Mouse (Mus musculus): ENCODE measurements around the gene Bcl10. TPM values are rescaled to one million over a fixed set of nuclear protein-coding genes. Genes with fewer than 3 reads are reported as not detected.

Gene Bcl10
- total RNA-seq, 2 experiments from 2014 or later, result 18.1 to 20.4 TPM

Other genes with a start within 250 kb of the Bcl10 start
- gene Ddah1, start 164.1 kb upstream of the Bcl10 start, total RNA-seq (2021), result 1 to 10 TPM; 8.6 to 9.6 TPM
- gene 2410004B18Rik, start 15.2 kb downstream of the Bcl10 start, total RNA-seq (2021), result 10 to 100 TPM; 16.8 to 18.1 TPM
- gene Syde2, start 65.1 kb downstream of the Bcl10 start, total RNA-seq (2021), result 10 to 100 TPM; 18.1 to 21.5 TPM
- not detected for gene Wdr63, start 185.3 kb downstream of the Bcl10 start, total RNA-seq (2021)
- not detected for gene Mcoln3, start 194.6 kb downstream of the Bcl10 start, total RNA-seq (2021)
- gene Mcoln2, start 227.0 kb downstream of the Bcl10 start, total RNA-seq (2021), result under 1 TPM in 1 of 2 experiments, not detected in 1; 0.42 TPM

All from heart, postnatal 25 days (tissue).